Mouse (Mus musculus): ENCODE measurements around the gene H2-T24. TPM values are rescaled to one million over a fixed set of nuclear protein-coding genes. Genes with fewer than 3 reads are reported as not detected.

The H2-T24 gene
- polyA plus RNA-seq, 1 experiment, result not detected

DNA sequence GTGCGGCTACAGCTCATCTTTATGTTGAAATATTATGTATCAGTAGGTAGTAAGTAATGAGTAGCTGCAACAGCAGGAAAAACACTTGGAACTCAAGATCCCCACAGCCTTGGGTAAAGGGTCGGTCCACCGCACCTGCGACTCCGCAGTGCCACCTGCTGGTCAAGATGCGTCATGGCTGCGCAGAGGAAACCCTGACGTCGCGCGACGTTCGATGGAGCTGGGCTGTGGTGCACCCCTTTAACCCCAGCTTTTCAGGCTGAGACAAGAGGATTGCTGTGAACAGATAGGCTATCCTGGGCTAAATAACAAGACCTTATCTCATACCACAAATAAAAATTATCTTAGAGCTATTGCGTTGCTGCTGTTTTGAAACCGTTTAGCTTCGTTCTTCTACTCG is 26.7 kb downstream of the H2-T24 start:
- no peak overlapping the region for H3K27ac ChIP-seq (ENCODE audit: insufficient read depth, low read depth, low read length)
- H3K4me3 ChIP-seq (ENCODE audit: insufficient read depth, low read depth, low read length), result no peak overlapping the region
- peaks cover 15% of the 10 kb centered on the region for H3K4me1 ChIP-seq (ENCODE audit: control insufficient read depth, insufficient read depth, low read length)
- TF ChIP-seq POLR2A (IDR thresholded peaks at IDR 0.05; ENCODE audit: insufficient read depth, low read depth, low read length) (no peak), CTCF (IDR thresholded peaks at IDR 0.05; ENCODE audit: insufficient read depth, low read depth, low read length) (peak; percentile 97)
- 3% methylated on average over 17 of the region's 17 CpGs for WGBS

DNA sequence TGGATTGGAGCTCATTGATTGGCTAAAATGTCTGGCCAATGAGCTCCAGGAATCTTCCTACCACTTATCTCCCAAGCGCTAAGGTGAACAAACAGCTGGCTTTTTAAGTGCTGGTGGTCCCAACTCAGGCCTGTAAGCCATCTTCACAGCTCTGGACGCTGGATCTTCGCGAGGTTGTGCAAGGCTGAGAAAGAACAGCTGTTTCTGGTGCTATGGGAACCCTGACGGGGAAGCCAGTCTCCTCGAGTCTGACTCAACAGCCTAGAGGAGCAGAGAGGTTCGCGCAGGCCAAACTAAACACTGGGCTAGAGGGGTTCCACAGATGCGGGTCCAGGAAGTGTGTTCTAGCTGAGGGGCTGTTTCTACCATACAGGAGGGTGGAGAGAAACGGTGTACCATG is 28.6 kb downstream of the H2-T24 start:
- WGBS, result 30% methylated on average over 10 of the region's 10 CpGs
- Histone ChIP-seq H3K27ac (ENCODE audit: insufficient read depth, low read depth, low read length) (no peak overlapping the region), H3K4me3 (ENCODE audit: insufficient read depth, low read depth, low read length) (peak overlapping the region; percentile 19), H3K4me1 (ENCODE audit: control insufficient read depth, insufficient read depth, low read length) (peaks cover 7% of the 10 kb centered on the region)
- TF ChIP-seq POLR2A (IDR thresholded peaks at IDR 0.05; ENCODE audit: insufficient read depth, low read depth, low read length) (no peak), CTCF (IDR thresholded peaks at IDR 0.05; ENCODE audit: insufficient read depth, low read depth, low read length) (no peak)

DNA sequence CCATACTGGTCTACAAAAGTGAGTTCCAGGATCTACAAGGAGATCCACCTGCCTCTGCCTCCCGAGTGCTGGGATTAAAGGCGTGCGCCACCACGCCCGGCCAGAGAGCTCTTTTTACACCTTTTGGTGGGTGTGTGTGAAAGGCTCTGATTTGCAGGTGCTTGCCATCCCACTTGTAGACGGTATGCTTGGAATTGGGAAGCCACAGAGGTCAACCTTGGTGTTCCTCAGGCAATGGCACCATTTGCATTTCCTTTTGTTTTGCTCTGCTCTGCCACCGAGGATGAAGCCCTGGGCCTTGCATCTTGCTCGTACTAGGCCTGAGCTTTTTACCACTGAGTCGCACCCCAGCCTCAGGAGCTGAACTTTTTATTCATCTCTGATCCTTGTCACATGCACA is 38.6 kb downstream of the H2-T24 start:
- TF ChIP-seq POLR2A (IDR thresholded peaks at IDR 0.05; ENCODE audit: insufficient read depth, low read depth, low read length), result no peak
- TF ChIP-seq CTCF (IDR thresholded peaks at IDR 0.05; ENCODE audit: insufficient read depth, low read depth, low read length), result no peak
- WGBS, result 88% methylated on average over 9 of the region's 9 CpGs
- no peak overlapping the region for H3K27ac ChIP-seq (ENCODE audit: insufficient read depth, low read depth, low read length)
- H3K4me1 ChIP-seq (ENCODE audit: control insufficient read depth, insufficient read depth, low read length), result peaks cover 14% of the 10 kb centered on the region
- H3K4me3 ChIP-seq (ENCODE audit: insufficient read depth, low read depth, low read length), result no peak overlapping the region

DNA sequence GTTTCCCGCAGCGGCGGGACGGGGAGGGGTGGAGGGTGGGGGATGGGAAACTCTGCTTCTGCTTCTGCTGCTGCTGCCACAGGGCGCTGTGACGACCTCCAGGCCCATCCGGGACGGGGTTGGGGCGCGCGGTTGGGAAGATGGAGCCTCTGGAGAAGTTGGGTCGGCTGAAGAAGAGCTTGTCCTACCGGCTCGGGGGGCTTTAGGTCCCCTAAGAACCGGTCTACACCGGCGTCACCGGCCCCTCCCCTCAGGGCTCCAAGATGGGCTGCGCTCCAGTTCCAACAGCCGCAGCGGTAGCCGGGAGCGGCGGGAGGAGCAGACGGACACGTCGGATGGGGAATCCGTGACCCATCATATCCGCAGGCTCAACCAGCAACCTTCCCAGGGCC is 40.0 kb downstream of the H2-T24 start:
- WGBS, result under 1% methylated on average over 27 of the region's 29 CpGs
- peak overlapping the region; percentile 49 for H3K27ac ChIP-seq (ENCODE audit: insufficient read depth, low read depth, low read length)
- H3K4me3 ChIP-seq (ENCODE audit: insufficient read depth, low read depth, low read length), result peak overlapping the region; percentile 81
- H3K4me1 ChIP-seq (ENCODE audit: control insufficient read depth, insufficient read depth, low read length), result peaks cover 14% of the 10 kb centered on the region
- TF ChIP-seq CTCF (IDR thresholded peaks at IDR 0.05; ENCODE audit: insufficient read depth, low read depth, low read length) (no peak), POLR2A (IDR thresholded peaks at IDR 0.05; ENCODE audit: insufficient read depth, low read depth, low read length) (no peak)

DNA sequence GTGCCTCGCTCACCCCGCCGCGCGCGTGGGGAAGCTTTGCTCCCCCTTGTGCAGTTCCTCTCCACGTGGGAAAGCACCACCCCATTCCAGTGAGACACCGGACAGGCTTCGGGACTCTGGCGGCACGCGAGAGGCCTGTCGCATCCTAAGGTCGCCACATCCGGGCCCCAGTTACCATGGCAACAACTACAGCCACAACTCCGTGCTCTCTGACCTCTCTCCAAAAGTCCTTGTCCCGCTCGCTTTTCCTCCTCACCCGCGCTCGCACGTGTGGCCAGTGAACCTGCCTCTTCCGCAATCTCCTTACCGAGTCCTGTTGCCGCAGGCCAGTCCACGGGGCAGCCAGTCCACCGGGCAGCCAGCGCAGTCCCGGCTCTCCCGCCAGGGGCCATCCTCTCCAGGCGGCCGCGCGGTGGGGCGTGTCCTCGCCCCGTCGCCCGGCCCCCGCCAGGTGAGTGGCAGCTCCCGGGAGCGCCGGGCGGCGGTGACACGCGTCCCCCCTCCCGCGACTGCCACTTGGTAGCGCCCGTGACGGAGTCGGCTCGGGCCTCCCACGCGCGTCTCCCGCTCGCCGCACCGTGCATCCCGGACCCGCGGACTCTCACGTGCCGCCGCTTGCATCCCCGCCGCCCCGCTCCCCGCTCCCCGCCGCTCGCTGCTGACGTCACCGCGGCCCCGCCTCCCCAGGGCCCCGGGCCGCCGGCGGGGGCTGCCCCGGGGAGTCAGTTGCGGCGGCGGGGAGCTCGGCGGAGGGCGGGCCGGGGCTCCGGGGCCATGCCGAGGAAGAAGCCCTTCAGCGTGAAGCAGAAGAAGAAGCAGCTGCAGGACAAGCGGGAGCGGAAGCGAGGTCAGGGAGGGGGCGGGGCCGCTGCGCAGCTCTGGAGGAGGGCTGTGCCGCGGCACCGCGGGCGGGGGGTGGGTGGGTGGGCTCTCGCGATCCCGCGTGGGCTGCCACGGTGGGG is 40.7 kb downstream of the H2-T24 start, which contains the start of the genes Gnl1 and Prr3:
Gnl1 (plus strand) TSS at position 451 of the 962 bp plus-strand sequence.
Prr3 (minus strand) TSS at position 836 of the 962 bp plus-strand sequence.
- WGBS, result under 1% methylated on average over 103 of the region's 109 CpGs
- peak; percentile 54; the same call in 1 of the 2 replicates for TF ChIP-seq POLR2A (IDR thresholded peaks at IDR 0.05; ENCODE audit: insufficient read depth, low read depth, low read length)
- no peak for TF ChIP-seq CTCF (IDR thresholded peaks at IDR 0.05; ENCODE audit: insufficient read depth, low read depth, low read length)
- Histone ChIP-seq H3K4me1 (ENCODE audit: control insufficient read depth, insufficient read depth, low read length) (peaks cover 14% of the 10 kb centered on the region), H3K4me3 (ENCODE audit: insufficient read depth, low read depth, low read length) (peak within 1 kb of the TSS; percentile 81), H3K27ac (ENCODE audit: insufficient read depth, low read depth, low read length) (peak within 1 kb of the TSS; percentile 87)

DNA sequence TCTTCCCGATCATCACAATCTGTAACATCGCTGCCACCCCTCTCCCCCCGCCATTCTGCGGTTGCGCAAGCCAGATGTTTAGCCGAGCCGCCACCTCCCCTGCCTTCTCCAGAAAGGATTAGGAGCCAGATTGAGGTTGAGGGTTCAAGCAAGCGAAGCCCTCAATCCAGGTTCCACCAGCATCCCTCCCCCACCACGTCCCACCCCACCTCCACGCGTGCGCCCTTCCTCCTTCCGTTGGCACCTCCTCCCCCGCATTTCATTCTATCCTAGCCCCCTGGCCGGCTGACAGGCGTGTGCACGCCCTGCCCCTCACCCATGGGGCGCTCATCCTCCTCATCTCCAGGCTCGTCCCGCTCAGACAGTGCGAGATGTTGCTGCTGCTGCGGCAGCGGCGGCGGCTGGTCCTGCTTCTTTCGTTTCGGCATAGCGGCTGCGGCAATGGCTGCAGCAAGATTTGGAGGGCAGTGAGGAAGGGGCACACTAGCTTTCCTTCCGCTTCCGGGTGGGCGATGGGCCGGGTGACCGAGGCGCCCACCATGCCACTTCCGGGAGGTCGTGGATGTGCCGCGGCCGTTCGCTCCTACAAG is 41.5 kb downstream of the H2-T24 start:
- no peak for TF ChIP-seq CTCF (IDR thresholded peaks at IDR 0.05; ENCODE audit: insufficient read depth, low read depth, low read length)
- TF ChIP-seq POLR2A (IDR thresholded peaks at IDR 0.05; ENCODE audit: insufficient read depth, low read depth, low read length), result peak; percentile 51; the same call in 1 of the 2 replicates
- peak overlapping the region; percentile 87 for H3K27ac ChIP-seq (ENCODE audit: insufficient read depth, low read depth, low read length)
- peaks cover 14% of the 10 kb centered on the region for H3K4me1 ChIP-seq (ENCODE audit: control insufficient read depth, insufficient read depth, low read length)
- peak overlapping the region; percentile 81 for H3K4me3 ChIP-seq (ENCODE audit: insufficient read depth, low read depth, low read length)
- under 1% methylated on average over 41 of the region's 41 CpGs for WGBS

DNA sequence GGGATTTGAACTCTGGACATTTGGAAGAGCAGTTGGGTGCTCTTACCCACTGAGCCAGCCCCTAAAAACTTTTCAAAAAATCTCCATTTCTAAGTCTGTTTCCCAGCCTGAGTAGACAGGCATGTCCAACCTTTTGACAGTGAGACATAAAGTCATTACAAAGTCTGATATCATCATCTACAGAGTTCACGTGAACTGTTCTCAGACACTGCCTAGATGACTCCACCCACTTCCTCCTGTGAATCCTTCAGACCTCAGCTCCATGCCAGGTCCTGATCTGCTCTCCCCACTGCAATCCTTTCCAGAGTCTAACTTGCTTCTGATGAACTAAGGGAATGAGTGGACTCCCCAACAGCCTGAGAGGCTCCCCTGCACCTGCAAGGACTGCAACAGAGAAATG is 48.2 kb downstream of the H2-T24 start:
- Histone ChIP-seq H3K4me1 (ENCODE audit: control insufficient read depth, insufficient read depth, low read length) (peaks cover 7% of the 10 kb centered on the region), H3K27ac (ENCODE audit: insufficient read depth, low read depth, low read length) (no peak overlapping the region), H3K4me3 (ENCODE audit: insufficient read depth, low read depth, low read length) (no peak overlapping the region)
- 42% methylated on average over 1 of the region's 1 CpGs for WGBS
- TF ChIP-seq POLR2A (IDR thresholded peaks at IDR 0.05; ENCODE audit: insufficient read depth, low read depth, low read length), result no peak
- no peak for TF ChIP-seq CTCF (IDR thresholded peaks at IDR 0.05; ENCODE audit: insufficient read depth, low read depth, low read length)

DNA sequence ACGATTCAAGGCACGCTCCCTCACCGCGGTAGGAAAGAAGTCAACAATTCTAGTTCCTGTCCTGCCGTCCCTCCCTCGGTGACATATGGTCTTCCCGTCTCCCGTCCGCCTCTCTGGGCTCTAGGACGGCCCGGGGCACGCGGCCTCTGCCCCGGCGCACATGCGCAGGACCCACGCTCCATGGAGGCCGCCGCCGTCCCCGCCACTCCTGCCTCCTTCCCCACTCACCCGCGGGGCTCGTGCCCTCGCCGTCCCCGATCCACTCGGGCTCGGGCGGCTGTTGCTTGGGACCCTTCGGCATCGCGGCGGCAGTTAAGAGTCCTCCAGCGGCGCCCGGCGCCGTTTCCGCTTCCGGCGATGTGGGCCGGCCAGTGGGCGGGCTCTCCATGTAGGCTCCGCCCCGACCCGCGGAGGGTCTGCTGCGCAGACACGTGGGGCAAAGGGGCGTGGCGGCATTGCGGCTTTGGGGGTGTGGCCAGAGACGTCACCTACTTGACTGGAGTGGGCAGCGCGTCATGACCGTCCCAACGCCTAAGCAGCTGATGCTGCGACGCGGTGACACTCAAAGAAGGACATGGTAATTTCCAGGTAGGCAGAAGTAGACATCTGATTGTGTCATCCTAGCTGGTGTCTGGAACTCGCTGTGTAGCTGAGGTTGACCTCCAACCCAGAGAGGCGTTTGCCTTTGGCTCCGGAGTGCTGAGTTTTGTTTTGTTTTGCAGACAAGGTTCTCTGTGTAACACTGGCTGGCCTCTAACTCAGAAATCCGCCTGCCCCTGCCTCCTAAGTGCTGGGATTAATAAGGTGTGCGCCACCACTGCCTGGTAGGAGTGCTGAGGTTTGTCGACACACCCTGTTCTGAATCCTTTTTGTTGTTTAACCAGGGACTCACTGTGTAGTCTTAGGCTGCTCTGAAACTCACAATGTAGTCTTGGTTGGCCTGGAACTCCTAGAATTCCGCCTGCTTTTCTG is 50.7 kb downstream of the H2-T24 start, which contains the start of gene Abcf1:
Abcf1 (minus strand) TSS at position 344 of the 972 bp plus-strand sequence.
- peaks cover 7% of the 10 kb centered on the region for H3K4me1 ChIP-seq (ENCODE audit: control insufficient read depth, insufficient read depth, low read length)
- peak within 1 kb of the TSS; percentile 88 for H3K4me3 ChIP-seq (ENCODE audit: insufficient read depth, low read depth, low read length)
- H3K27ac ChIP-seq (ENCODE audit: insufficient read depth, low read depth, low read length), result peak within 1 kb of the TSS; percentile 78
- TF ChIP-seq POLR2A (IDR thresholded peaks at IDR 0.05; ENCODE audit: insufficient read depth, low read depth, low read length) (peak; percentile 84), CTCF (IDR thresholded peaks at IDR 0.05; ENCODE audit: insufficient read depth, low read depth, low read length) (no peak)
- under 1% methylated on average over 68 of the region's 68 CpGs for WGBS

All from olfactory bulb, adult 2 months (tissue).